Mouse (Mus musculus) gastrocnemius, adult 2 months (tissue): ENCODE results near the gene Ccdc51. TPM values are rescaled to one million over a fixed set of nuclear protein-coding genes. Genes with fewer than 3 reads are reported as not detected.

Experiments
- DNase-seq: peaks from one replicate; pipeline ENCODE4 v3.0.0; 2022
- H3K27ac ChIP-seq: fragments of 200-600 bp; 2 replicates; pipeline ENCODE4 v1.8.1; 2022; ENCODE audit warnings: mild to moderate bottlenecking
- H3K4me3 ChIP-seq: fragments of 200-600 bp; 2 replicates; pipeline ENCODE4 v1.8.1; 2022; ENCODE audit warnings: mild to moderate bottlenecking, moderate library complexity
- CTCF ChIP-seq: fragments of 200-600 bp; IDR thresholded peaks from 2 replicates; pipeline ENCODE4 v1.8.1; 2022; ENCODE audit warnings: antibody characterized with exemption, mild to moderate bottlenecking, moderate library complexity
- intact Hi-C: fragments of 180-260 bp; cut with DNase I; formaldehyde crosslinking; loops from one replicate; pipeline ENCODE4 v1.15.1; 2025
- total RNA-seq, 2 experiments: library from RNA; stranded (reverse); gene quantifications; 2 replicates each; pipeline ENCODE4 v1.2.3; 2021

Ccdc51 gene
- total RNA-seq, 2 experiments from 2014 or later = 6.5 to 7.9 TPM

DNA sequence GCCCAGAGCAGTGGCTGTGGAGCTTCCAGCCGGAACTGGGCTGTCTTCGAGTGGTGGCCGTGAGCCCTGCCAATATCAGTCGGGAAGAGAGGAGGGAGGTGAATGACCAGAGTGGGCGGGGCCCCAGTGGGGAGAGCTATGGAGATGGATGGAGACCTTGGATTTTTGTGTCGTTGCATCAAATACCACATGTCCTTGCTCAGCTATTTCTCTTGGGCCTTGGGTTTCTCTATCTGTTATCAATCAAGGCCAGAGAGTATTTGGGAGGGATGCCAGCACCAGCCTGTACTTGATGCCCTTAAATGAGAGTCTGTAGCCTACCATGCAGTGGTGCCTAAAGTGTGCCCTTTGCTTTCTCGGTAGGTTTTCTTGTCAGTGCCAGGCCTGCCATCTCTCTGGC, 21.0 kb downstream of the Ccdc51 start:
- H3K27ac ChIP-seq = no peak overlapping the region
- intact Hi-C loops = no loop called here
- H3K4me3 ChIP-seq = no peak overlapping the region
- no peak for DNase-seq
- TF ChIP-seq CTCF = no peak

DNA sequence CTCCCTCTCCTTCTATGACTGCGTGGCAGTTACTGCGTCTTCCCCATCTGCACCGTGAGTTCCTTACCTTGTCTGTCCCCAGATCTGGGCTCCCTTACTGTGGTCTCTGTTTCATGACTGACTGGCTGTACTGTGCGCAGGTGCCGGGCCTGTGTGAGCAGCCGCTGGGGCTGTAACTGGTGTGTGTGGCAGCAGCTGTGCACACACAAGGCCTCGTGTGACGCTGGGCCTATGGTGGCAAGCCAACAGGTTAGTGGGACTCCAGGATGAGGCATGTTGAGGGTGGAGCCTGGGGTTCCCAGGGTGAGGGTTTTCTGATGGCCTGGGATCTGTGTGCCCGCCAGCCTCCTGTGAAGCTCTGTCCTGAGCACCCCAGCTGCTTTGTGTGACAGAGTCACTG, 21.8 kb downstream of the Ccdc51 start:
- no peak for TF ChIP-seq CTCF
- no peak for DNase-seq
- H3K27ac ChIP-seq = no peak overlapping the region
- no peak overlapping the region for H3K4me3 ChIP-seq
- intact Hi-C loops = no loop called here

DNA sequence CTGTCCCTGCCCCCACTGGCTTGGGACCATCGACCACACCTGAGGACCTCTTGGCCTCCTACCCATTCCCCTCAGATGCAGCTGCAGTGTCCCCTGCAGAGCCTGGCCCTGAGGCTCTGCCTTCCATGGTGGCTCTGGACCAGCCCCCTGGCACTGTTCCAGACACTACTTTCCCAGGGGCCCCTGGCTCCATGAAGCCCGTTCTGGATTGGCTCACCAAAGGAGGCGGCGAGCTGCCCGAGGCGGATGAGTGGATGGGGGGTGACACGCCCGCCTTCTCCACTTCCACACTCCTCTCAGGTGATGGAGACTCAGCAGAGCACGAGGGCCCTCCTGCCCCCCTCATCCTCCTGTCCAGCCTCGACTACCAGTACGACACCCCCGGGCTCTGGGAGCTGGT, 22.7 kb downstream of the Ccdc51 start:
- Histone ChIP-seq H3K27ac (no peak overlapping the region), H3K4me3 (no peak overlapping the region)
- no peak for TF ChIP-seq CTCF
- intact Hi-C loops = no loop called here
- peak; percentile 22 for DNase-seq

DNA sequence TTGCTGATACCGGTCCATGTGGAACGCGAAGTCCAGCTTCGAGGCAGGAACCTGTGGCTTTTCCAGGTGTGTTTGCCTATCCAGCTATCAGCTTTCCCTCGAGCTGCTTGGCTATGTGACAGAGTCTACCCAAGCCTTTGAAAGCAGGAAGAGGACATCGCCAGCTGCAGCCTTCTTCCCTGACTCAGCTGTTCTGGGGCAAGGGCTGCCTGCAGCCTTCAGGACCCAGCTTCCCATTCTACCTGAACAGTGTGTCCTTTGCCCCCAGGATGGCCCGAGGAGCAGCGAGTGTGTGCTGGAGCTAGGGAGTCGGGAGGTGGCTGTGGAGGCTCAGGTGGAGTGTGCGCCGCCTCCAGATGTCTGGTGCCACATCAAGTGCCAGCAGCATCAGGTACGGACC, 23.4 kb downstream of the Ccdc51 start:
- TF ChIP-seq CTCF = no peak
- intact Hi-C loops = no loop called here
- peak; percentile 15 for DNase-seq
- no peak overlapping the region for H3K27ac ChIP-seq
- H3K4me3 ChIP-seq = no peak overlapping the region

- Histone ChIP-seq H3K27ac (no peak overlapping the region), H3K4me3 (no peak overlapping the region)
- DNase-seq = no peak
- intact Hi-C loops = no loop called here
- no peak for TF ChIP-seq CTCF
Measured at GRCm38 (mm10) chr9:109107341-109107740, 25.0 kb downstream of the Ccdc51 start.

DNA sequence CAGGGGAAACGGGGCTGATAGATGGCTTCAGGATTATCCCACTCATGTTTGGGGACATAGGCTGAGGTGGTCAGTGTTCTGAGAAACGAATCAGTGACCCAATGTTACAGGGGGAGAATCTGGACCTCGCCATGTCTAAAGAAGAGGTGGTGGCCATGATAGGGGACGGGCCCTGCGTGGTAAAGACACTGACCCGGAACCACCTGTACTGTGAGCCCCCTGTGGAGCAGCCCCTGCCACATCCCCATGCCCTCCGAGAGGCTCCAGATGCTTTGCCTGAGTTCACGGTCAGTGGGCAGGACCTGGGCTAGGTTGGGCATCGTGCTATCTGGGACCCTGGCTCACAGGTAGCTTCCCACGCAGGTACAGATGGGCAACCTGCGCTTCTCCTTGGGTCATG, 27.9 kb downstream of the Ccdc51 start:
- H3K4me3 ChIP-seq = no peak overlapping the region
- DNase-seq = no peak
- no peak overlapping the region for H3K27ac ChIP-seq
- intact Hi-C loops = no loop called here
- TF ChIP-seq CTCF = no peak

DNA sequence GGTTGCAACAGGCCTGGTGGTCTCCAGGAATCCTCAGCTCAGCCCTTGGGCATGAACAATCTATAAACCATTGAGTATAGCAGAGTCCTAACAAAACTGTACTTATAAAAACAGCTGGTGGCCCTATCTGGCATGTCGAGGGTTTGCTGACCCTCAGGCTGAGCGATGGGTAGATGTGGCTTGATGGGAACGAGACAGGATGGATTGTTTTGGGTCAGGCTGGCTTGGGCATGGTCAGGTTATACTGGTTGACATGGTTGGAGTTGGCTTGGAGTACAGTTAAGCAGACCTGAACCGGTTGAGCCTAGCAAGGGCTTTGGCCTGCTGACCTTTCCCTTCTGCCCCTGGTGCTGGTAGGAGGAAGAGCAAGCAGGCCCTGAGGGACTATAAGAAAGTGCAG, 28.8 kb downstream of the Ccdc51 start:
- intact Hi-C loops = no loop called here
- no peak overlapping the region for H3K27ac ChIP-seq
- no peak for DNase-seq
- no peak overlapping the region for H3K4me3 ChIP-seq
- no peak for TF ChIP-seq CTCF

- no peak for TF ChIP-seq CTCF
- H3K4me3 ChIP-seq = no peak overlapping the region
- no peak overlapping the region for H3K27ac ChIP-seq
- intact Hi-C loops = no loop called here
- no peak for DNase-seq
Measured at GRCm38 (mm10) chr9:109111591-109111990, 29.3 kb downstream of the Ccdc51 start.

- Histone ChIP-seq H3K27ac (no peak overlapping the region), H3K4me3 (no peak overlapping the region)
- intact Hi-C loops = no loop called here
- DNase-seq = no peak
- no peak for TF ChIP-seq CTCF
Measured at GRCm38 (mm10) chr9:109113331-109113730, 31.0 kb downstream of the Ccdc51 start.

- Histone ChIP-seq H3K4me3 (no peak overlapping the region), H3K27ac (no peak overlapping the region)
- intact Hi-C loops = no loop called here
- no peak for DNase-seq
- no peak for TF ChIP-seq CTCF
Measured at GRCm38 (mm10) chr9:109114276-109114675, 32.0 kb downstream of the Ccdc51 start.

DNA sequence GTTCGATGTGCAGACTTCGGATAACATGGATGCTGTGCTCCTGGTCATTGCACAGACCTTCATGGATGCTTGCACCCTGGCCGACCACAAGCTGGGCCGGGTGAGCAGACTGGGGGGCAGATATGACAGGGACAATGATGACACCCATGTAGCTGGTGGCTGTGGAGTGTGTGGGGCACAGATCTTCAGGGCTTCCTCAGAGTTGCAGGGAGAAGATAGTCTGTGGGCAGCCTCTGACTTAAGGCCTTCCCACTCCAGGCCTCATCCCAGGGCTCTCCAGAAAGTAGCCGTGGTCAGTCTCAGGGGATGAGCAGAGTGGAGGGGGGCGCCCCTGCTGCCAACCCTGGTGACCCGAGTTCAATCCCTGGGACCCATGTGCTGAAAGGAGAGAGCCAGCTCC, 32.6 kb downstream of the Ccdc51 start:
- intact Hi-C loops = no loop called here
- DNase-seq = no peak
- no peak for TF ChIP-seq CTCF
- Histone ChIP-seq H3K27ac (no peak overlapping the region), H3K4me3 (no peak overlapping the region)

DNA sequence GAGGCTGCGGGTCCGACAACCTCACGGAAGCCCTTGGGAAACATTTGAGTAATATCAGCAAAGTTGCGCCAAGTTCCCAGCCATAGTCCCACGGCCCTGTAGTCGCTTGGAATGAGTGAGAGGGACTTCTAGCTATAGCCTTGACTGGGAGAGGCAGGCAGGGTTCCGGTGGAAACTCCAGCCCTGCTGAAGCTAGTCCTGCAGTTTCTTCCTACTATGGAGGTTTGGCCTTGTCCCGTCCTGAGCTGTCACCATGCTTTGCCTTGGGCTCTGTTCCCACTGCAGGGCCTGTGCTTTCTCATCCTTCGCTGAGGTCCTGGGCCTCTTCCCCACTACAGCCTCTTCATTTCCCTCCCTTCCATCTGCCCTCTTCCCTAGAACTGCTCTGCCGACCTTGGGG, 33.9 kb downstream of the Ccdc51 start:
- Histone ChIP-seq H3K27ac (no peak overlapping the region), H3K4me3 (no peak overlapping the region)
- TF ChIP-seq CTCF = no peak
- intact Hi-C loops = no loop called here
- no peak for DNase-seq

GRCm38 (mm10) chr9:109118106-109118505, 35.8 kb downstream of the Ccdc51 start:
- DNase-seq = no peak
- no peak for TF ChIP-seq CTCF
- intact Hi-C loops = no loop called here
- peak overlapping the region; percentile 48; the same call in 1 of the 2 replicates for H3K27ac ChIP-seq
- no peak overlapping the region for H3K4me3 ChIP-seq

DNA sequence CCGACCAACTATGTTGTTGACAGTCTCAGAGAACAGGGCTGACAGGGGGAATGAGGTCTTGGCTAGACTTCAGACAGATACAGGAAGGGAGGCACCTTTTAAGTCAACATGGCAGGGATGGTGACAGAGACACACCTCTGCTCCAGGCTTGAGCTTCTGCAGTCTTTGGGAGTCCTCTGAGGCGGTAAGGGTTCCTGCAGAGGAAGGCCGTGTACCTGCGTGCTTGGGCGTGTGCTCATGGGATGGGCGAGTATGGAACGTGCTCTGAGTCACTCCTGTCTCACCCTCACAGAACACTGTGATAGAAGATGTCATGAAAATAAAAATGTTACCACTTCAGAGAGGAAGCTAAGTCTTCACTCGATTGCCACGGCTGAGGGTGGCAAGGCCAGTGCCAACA, 37.3 kb downstream of the Ccdc51 start:
- no peak overlapping the region for H3K27ac ChIP-seq
- intact Hi-C loops = no loop called here
- DNase-seq = no peak
- H3K4me3 ChIP-seq = no peak overlapping the region
- no peak for TF ChIP-seq CTCF

DNA sequence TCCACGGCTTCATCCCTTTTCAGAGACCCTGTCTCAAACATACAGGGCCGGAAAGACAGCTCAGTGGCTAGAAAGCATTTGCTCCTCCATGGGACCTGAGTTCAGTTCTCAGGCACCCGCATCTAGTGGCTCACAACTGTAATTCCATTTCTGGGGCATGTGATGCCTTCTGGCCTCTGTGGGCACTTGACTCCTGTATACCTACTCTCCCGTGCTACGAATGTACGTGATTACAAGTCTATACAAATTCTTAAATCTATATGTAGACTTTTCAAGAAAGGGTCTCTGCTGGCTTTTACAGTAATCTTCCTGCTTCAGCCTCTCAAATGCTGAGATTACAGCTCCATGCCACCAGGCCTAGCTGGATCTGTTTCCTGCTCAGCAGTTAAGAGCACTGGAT, 38.7 kb downstream of the Ccdc51 start:
- no peak for DNase-seq
- no peak for TF ChIP-seq CTCF
- no peak overlapping the region for H3K27ac ChIP-seq
- intact Hi-C loops = loop anchor here (2.0 kb wide), 1 partner anchor 32 kb away; no protein-coding TSS in a partner anchor
- no peak overlapping the region for H3K4me3 ChIP-seq
